Mouse (Mus musculus): Measurements from ENCODE around the gene Rprd2. TPM values are rescaled to one million over a fixed set of nuclear protein-coding genes. Genes with fewer than 3 reads are reported as not detected.

The Rprd2 gene
- 10 to 100 TPM; 27.2 to 27.6 TPM for polyA plus RNA-seq (2017; shearing (Covaris generic))

GRCm38 (mm10) chr3:95818571-95819288, at the start of gene Rprd2:
Gene Rprd2 (minus strand): TSS chr3:95818863.

GRCm38 (mm10) chr3:95855502-95856089, 36.9 kb upstream of the Rprd2 start, which contains the start of gene Prpf3:
Gene Prpf3 (minus strand): TSS chr3:95855885.

GRCm38 (mm10) chr3:95760106-95760505, 58.6 kb downstream of the Rprd2 start, which contains the start of gene Tars2:
Gene Tars2 (minus strand): TSS chr3:95760206.

GRCm38 (mm10) chr3:95739353-95740104, 79.1 kb downstream of the Rprd2 start, which contains the start of gene Ecm1:
Gene Ecm1 (minus strand): TSS chr3:95739569.

Other genes starting within 250 kb of the Rprd2 start
- 10 to 100 TPM; 36.6 to 42.9 TPM for gene Golph3l, start 229.9 kb downstream of the Rprd2 start, polyA plus RNA-seq (2017; shearing (Covaris generic))
- gene Ensa, start 193.9 kb downstream of the Rprd2 start, polyA plus RNA-seq (2017; shearing (Covaris generic)) = 10 to 100 TPM; 78.8 to 82.8 TPM
- gene Mcl1, start 160.1 kb downstream of the Rprd2 start, polyA plus RNA-seq (2017; shearing (Covaris generic)) = 100 to 1,000 TPM; 462 to 507 TPM
- gene Adamtsl4, start 130.9 kb downstream of the Rprd2 start, polyA plus RNA-seq (2017; shearing (Covaris generic)) = 10 to 100 TPM; 10.7 to 17.7 TPM
- gene Ecm1, start 79.3 kb downstream of the Rprd2 start, polyA plus RNA-seq (2017; shearing (Covaris generic)) = 100 to 1,000 TPM; 147 to 151 TPM
- 10 to 100 TPM; 76.4 to 81.3 TPM for gene Tars2, start 58.7 kb downstream of the Rprd2 start, polyA plus RNA-seq (2017; shearing (Covaris generic))
- gene Prpf3, start 37.0 kb upstream of the Rprd2 start, polyA plus RNA-seq (2017; shearing (Covaris generic)) = 10 to 100 TPM; 57.4 to 73.7 TPM
- gene Mrps21, start 52.7 kb upstream of the Rprd2 start, polyA plus RNA-seq (2017; shearing (Covaris generic)) = 100 to 1,000 TPM; 201 to 205 TPM
- 10 to 100 TPM in 1 of 2 experiments, 1 to 10 TPM in 1; 7.7 to 11.6 TPM for gene Ciart, start 63.4 kb upstream of the Rprd2 start, polyA plus RNA-seq (2017; shearing (Covaris generic))
- 1 to 10 TPM in 1 of 2 experiments, under 1 TPM in 1; 0.52 to 2.7 TPM for gene BC028528, start 73.1 kb upstream of the Rprd2 start, polyA plus RNA-seq (2017; shearing (Covaris generic))
- gene Aph1a, start 75.1 kb upstream of the Rprd2 start, polyA plus RNA-seq (2017; shearing (Covaris generic)) = 10 to 100 TPM; 47.8 to 56.0 TPM
- not detected for gene Car14, start 85.8 kb upstream of the Rprd2 start, polyA plus RNA-seq (2017; shearing (Covaris generic))
- 100 to 1,000 TPM; 154 to 215 TPM for gene Anp32e, start 110.4 kb upstream of the Rprd2 start, polyA plus RNA-seq (2017; shearing (Covaris generic))
- 10 to 100 TPM; 11.5 to 14.0 TPM for gene Plekho1, start 177.1 kb upstream of the Rprd2 start, polyA plus RNA-seq (2017; shearing (Covaris generic))
- 10 to 100 TPM; 22.0 to 26.8 TPM for gene Vps45, start 239.6 kb upstream of the Rprd2 start, polyA plus RNA-seq (2017; shearing (Covaris generic))